8 mouse cellular contexts compared by ENCODE assay signal in the genomic region with DNA sequence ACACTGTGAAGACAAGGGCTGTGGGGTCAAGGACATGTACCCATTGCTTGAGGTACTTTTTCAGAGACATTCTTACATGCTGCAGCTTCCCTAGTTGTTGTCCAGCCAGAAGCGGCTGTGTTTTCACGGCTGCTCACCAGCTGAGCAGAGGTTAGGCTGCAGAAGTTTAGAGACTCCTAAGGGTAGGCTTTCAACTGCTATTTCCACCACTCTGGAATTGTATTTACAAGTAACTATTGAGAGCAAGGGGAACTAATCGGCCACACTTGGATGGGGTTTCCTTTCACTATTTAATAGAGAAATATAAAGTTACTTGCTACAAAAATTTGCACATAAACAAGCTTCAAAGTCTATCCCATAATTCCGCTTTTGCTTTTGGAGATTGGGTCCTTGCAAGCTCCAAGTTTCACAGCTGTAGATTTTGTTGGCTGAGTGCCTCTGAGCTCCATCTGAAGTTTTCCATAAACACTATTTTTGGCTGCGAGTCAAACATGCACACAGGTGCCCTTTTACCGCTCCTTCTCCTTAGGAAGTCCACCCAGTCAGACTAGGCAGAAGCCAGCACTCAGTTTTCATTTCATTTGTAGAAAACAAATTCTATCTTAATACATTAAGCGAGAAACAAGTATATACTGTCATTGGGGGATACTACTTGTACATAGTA. TPM values are rescaled to one million over a fixed set of nuclear protein-coding genes. Genes with fewer than 3 reads are reported as not detected.
DNase-seq lines count a peak whose midpoint lies in the region; ATAC-seq and TF ChIP-seq lines count a peak whose summit lies in the region.

No protein-coding gene starts in this region.

- no peaks in the 10 kb centered on the region for H3K27me3 ChIP-seq in stomach, postnatal 0 days (ENCODE audit: control insufficient read depth, insufficient read depth, low read length)
- H3K27me3 ChIP-seq in liver, postnatal 0 days (ENCODE audit: insufficient read depth, low read length): no peaks in the 10 kb centered on the region
- H3K27me3 ChIP-seq in liver, embryonic 12.5 days (replicated peaks): no peaks in the 10 kb centered on the region

- no peaks in the 10 kb centered on the region for H3K36me3 ChIP-seq in stomach, postnatal 0 days (ENCODE audit: control insufficient read depth, insufficient read depth, low read length)
- H3K36me3 ChIP-seq in liver, postnatal 0 days (replicated peaks; ENCODE audit: insufficient read depth, low read length): peaks cover 4% of the 10 kb centered on the region; the same call in 1 of the 2 replicates
- peaks cover 7% of the 10 kb centered on the region; the same call in 1 of the 2 replicates for H3K36me3 ChIP-seq in liver, embryonic 12.5 days

- no peak for ATAC-seq in stomach, postnatal 0 days (ENCODE audit: low FRiP score, low TSS enrichment)
- ATAC-seq in liver, postnatal 0 days: no peak
- ATAC-seq in liver, embryonic 12.5 days: no peak

- no peak overlapping the region for H3K9ac ChIP-seq in stomach, postnatal 0 days (ENCODE audit: low read length)
- no peak overlapping the region for H3K9ac ChIP-seq in liver, postnatal 0 days (replicated peaks)
- no peak overlapping the region for H3K9ac ChIP-seq in liver, embryonic 12.5 days

- WGBS in stomach, postnatal 0 days: 40% methylated on average over 7 of the region's 7 CpGs
- WGBS in liver, postnatal 0 days (ENCODE audit: insufficient replicate concordance): 83% methylated on average over 7 of the region's 7 CpGs
- WGBS in liver, embryonic 12.5 days (ENCODE audit: insufficient replicate concordance): 85% methylated on average over 7 of the region's 7 CpGs

- no peaks in the 10 kb centered on the region for H3K9me3 ChIP-seq in stomach, postnatal 0 days (ENCODE audit: control insufficient read depth, low read length)
- no peaks in the 10 kb centered on the region for H3K9me3 ChIP-seq in liver, postnatal 0 days (ENCODE audit: low read length)
- no peaks in the 10 kb centered on the region for H3K9me3 ChIP-seq in liver, embryonic 12.5 days (replicated peaks)

- peak; percentile 8 for DNase-seq in heart, postnatal 4 days
- no peak for DNase-seq in heart, adult 9 months (ENCODE audit: low spot score in 2 of 2)
- peak; percentile 8 for DNase-seq in right cerebral cortex, postnatal 4 days
- no peak for DNase-seq in right cerebral cortex, postnatal 36 days (ENCODE audit: low spot score in 2 of 2)
- peak; percentile 62 to 64 for DNase-seq in lung, adult 18-20 months
- DNase-seq in stomach, postnatal 0 days (ENCODE audit: low spot score): peak; percentile 37
- DNase-seq in liver, postnatal 0 days: no peak

- no peak for TF ChIP-seq EP300 in stomach, postnatal 0 days (optimal IDR thresholded peaks at IDR 0.05)
- no peak for TF ChIP-seq EP300 in liver, postnatal 0 days (IDR thresholded peaks at IDR 0.05; ENCODE audit: low read depth)

- H3K4me2 ChIP-seq in stomach, postnatal 0 days (replicated peaks; ENCODE audit: low read depth): no peak overlapping the region
- no peak overlapping the region for H3K4me2 ChIP-seq in liver, postnatal 0 days (ENCODE audit: low read depth, low read length)
- H3K4me2 ChIP-seq in liver, embryonic 12.5 days: no peak overlapping the region

- no peak for TF ChIP-seq CTCF in stomach, postnatal 0 days (IDR thresholded peaks at IDR 0.05; ENCODE audit: low read depth)
- no peak for TF ChIP-seq CTCF in liver, postnatal 0 days (IDR thresholded peaks at IDR 0.05; ENCODE audit: low read depth)

- 0 out of 2 replicates have a peak, but pooled peaks cover 2% of the 10 kb centered on the region for H3K4me1 ChIP-seq in stomach, postnatal 0 days (replicated peaks; ENCODE audit: control insufficient read depth, insufficient read depth)
- H3K4me1 ChIP-seq in liver, postnatal 0 days (ENCODE audit: insufficient read depth): peaks cover 3% of the 10 kb centered on the region; the same call in 1 of the 2 replicates
- no peaks in the 10 kb centered on the region for H3K4me1 ChIP-seq in liver, embryonic 12.5 days

- 0 out of 2 replicates have a peak overlapping the region, but pooled peaks have one; percentile 30 for H3K27ac ChIP-seq in stomach, postnatal 0 days (replicated peaks)
- H3K27ac ChIP-seq in liver, postnatal 0 days (ENCODE audit: low read depth): no peak overlapping the region
- no peak overlapping the region for H3K27ac ChIP-seq in liver, embryonic 12.5 days

- H3K4me3 ChIP-seq in stomach, postnatal 0 days (ENCODE audit: low read depth, low read length): no peak overlapping the region
- no peak overlapping the region for H3K4me3 ChIP-seq in liver, postnatal 0 days (ENCODE audit: low read depth, low read length)
- no peak overlapping the region for H3K4me3 ChIP-seq in liver, embryonic 12.5 days

RNA-seq across cellular contexts. Expression of gene Kcnj13, which starts 2.5 kb away (rescaled TPM):
- not detected for total RNA-seq in heart, postnatal 4 days (2021)
- polyA plus RNA-seq in stomach, postnatal 0 days (2015; fragmentation: Nextera tagmentation; extraction: Ambion mirVana): 10.9 and 11.6 TPM in 2 replicates
- not detected in 2 replicates for polyA plus RNA-seq in liver, postnatal 0 days (2015; fragmentation: Nextera tagmentation; extraction: Ambion mirVana)
- polyA plus RNA-seq in liver, embryonic 12.5 days (2016; fragmentation: Nextera tagmentation; extraction: Ambion mirVana): 0.43 and 0.79 TPM in 2 replicates

Comparison
In these comparisons a context has a peak if more than half of its experiments do, and no peak if none do; other contexts are left out.
1. DNase-seq: peak in heart, postnatal 4 days (single experiment), right cerebral cortex, postnatal 4 days (single experiment), lung, adult 18-20 months (2 of 2) and stomach, postnatal 0 days (single experiment); none in heart, adult 9 months (0 of 2), right cerebral cortex, postnatal 36 days (0 of 2) and liver, postnatal 0 days (single experiment).